Mouse (Mus musculus) thymus, adult 2 months (tissue): ENCODE measurements around the gene Gabbr2.

Source experiments
- CTCF ChIP-seq: fragments of 200-500 bp; IDR thresholded peaks from 2 replicates; pipeline ENCODE4 v1.5.1; 2012; ENCODE audit warnings: mild to moderate bottlenecking, control low read depth, low read length, moderate library complexity, borderline replicate concordance; ENCODE audit not compliant: control insufficient read depth, poor library complexity, insufficient read depth; ENCODE audit errors: extremely low read depth
- POLR2A ChIP-seq: fragments of 200-500 bp; IDR thresholded peaks from 2 replicates; pipeline ENCODE4 v1.6.1; 2012; ENCODE audit warnings: mild to moderate bottlenecking, low read length, control low read depth, moderate library complexity; ENCODE audit not compliant: control insufficient read depth, poor library complexity, insufficient read depth; ENCODE audit errors: extremely low read depth

DNA sequence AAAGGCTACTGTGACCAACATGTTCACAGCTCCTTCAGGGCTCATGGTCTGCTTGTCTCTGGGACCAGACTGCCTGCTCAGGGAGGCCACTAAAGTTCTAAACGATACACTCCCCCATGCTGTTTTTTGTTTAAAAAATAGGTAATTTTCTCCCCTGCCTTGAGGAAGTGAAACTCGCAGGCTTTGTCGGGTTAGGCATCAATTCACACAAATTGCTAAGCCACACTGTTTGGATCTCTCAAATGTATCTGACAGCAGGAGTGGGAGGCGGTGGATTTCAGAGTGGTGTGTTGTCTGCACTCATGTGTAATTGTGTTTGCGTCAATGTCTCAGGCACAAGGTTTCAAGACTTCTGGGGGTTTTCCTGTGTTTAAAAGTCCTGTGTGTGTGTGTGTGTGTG lies 215.7 kb downstream of the Gabbr2 start:
- no peak for TF ChIP-seq CTCF
- TF ChIP-seq POLR2A = no peak
